Mouse (Mus musculus) CH12.LX (cell line): ENCODE measurements around the gene Nod2. TPM values are rescaled to one million over a fixed set of nuclear protein-coding genes. Genes with fewer than 3 reads are reported as not detected.

Experiments
- DNase-seq: peaks from one replicate; pipeline ENCODE4 v3.0.0-alpha.2; 2013; ENCODE audit errors: extremely low read depth
- H3K27ac ChIP-seq: 2 replicates; pipeline ENCODE4 v1.5.1; 2012; ENCODE audit warnings: low read depth, mild to moderate bottlenecking, control low read depth, moderate library complexity; ENCODE audit not compliant: insufficient read depth
- H3K27me3 ChIP-seq: replicated peaks from 2 replicates; pipeline ENCODE3; 2012; ENCODE audit warnings: inconsistent platforms
- H3K36me3 ChIP-seq, 2 experiments: replicated peaks in 1 of 2; 2 replicates each; pipeline versions ENCODE3 to v1.6.1; 2012; ENCODE audit warnings: inconsistent platforms in 1 of 2, low read length in 1 of 2, mild to moderate bottlenecking in 1 of 2, mixed read lengths in 1 of 2, moderate library complexity in 1 of 2; ENCODE audit not compliant: control insufficient read depth in 1 of 2, insufficient read depth in 1 of 2
- H3K4me1 ChIP-seq, 2 experiments: 2 replicates each; pipeline ENCODE4 v1.6.1; 2012; ENCODE audit warnings: inconsistent platforms in 1 of 2, moderate library complexity in 1 of 2; ENCODE audit not compliant: insufficient read depth in 2 of 2, control insufficient read depth in 1 of 2
- H3K4me2 ChIP-seq: 2 replicates; pipeline ENCODE4 v1.6.1; 2012; ENCODE audit warnings: low read depth, mild to moderate bottlenecking, control low read depth; ENCODE audit not compliant: poor library complexity, insufficient read depth, severe bottlenecking
- H3K4me3 ChIP-seq, 3 experiments: fragments of 150-350 bp in 1 of 3; sonication (generic) in 1 of 3; replicated peaks in 1 of 3; 2 replicates each; pipeline versions ENCODE3 to v1.5.1; 2011 to 2012; ENCODE audit warnings: low read depth in 2 of 3, low read length in 2 of 3, mild to moderate bottlenecking in 2 of 3, moderate library complexity in 2 of 3, control low read depth in 1 of 3, improper control_type of control experiment in 1 of 3, inconsistent platforms in 1 of 3, mixed read lengths in 1 of 3; ENCODE audit not compliant: poor library complexity in 1 of 3
- H3K79me2 ChIP-seq: replicated peaks from 2 replicates; pipeline ENCODE4 v1.6.1; 2012; ENCODE audit warnings: mild to moderate bottlenecking, moderate library complexity; ENCODE audit not compliant: control insufficient read depth, poor library complexity, insufficient read depth, severe bottlenecking; ENCODE audit errors: extremely low read depth
- H3K9ac ChIP-seq: 2 replicates; pipeline ENCODE4 v1.6.1; 2012; ENCODE audit warnings: low read depth, mild to moderate bottlenecking, control low read depth, moderate library complexity; ENCODE audit not compliant: insufficient read depth
- H3K9me3 ChIP-seq: replicated peaks from 2 replicates; pipeline ENCODE3; 2012; ENCODE audit warnings: low read length, inconsistent platforms, mixed read lengths
- CHD2 ChIP-seq: IDR thresholded peaks from 2 replicates; pipeline ENCODE4 v1.6.1; 2011; ENCODE audit warnings: low read length, improper control_type of control experiment
- CTCF ChIP-seq, 2 experiments: IDR thresholded peaks in 1 of 2; conservative IDR thresholded peaks in 1 of 2; 2 replicates each; pipeline ENCODE4 v1.5.1; 2011 to 2012; ENCODE audit warnings: low read depth in 2 of 2, low read length in 2 of 2, improper control_type of control experiment in 1 of 2, inconsistent platforms in 1 of 2, mild to moderate bottlenecking in 1 of 2, moderate library complexity in 1 of 2
- EP300 ChIP-seq: IDR thresholded peaks from 2 replicates; pipeline ENCODE4 v1.6.1; 2011; ENCODE audit warnings: low read length, improper control_type of control experiment
- HCFC1 ChIP-seq: IDR thresholded peaks from 2 replicates; pipeline ENCODE4 v1.6.1; 2012; ENCODE audit warnings: low read depth, mild to moderate bottlenecking, inconsistent platforms, low read length, improper control_type of control experiment
- JUN ChIP-seq: IDR thresholded peaks from 2 replicates; pipeline ENCODE4 v1.6.1; 2011; ENCODE audit warnings: low read depth, mild to moderate bottlenecking, low read length, improper control_type of control experiment, moderate library complexity; ENCODE audit not compliant: insufficient read depth
- JUND ChIP-seq: conservative IDR thresholded peaks from 2 replicates; pipeline ENCODE4 v1.6.1; 2011; ENCODE audit warnings: low read depth, low read length, improper control_type of control experiment
- MAZ ChIP-seq: IDR thresholded peaks from 2 replicates; pipeline ENCODE4 v1.6.1; 2012; ENCODE audit warnings: low read depth, mild to moderate bottlenecking, inconsistent platforms, low read length, improper control_type of control experiment, moderate library complexity
- MYC ChIP-seq: IDR thresholded peaks from 2 replicates; pipeline ENCODE4 v1.6.1; 2011; ENCODE audit warnings: low read depth, mild to moderate bottlenecking, improper control_type of control experiment, low read length
- POLR2A ChIP-seq: IDR thresholded peaks from 2 replicates; pipeline ENCODE4 v1.6.1; 2011; ENCODE audit warnings: low read depth, mild to moderate bottlenecking, improper control_type of control experiment, low read length
- SIN3A ChIP-seq: IDR thresholded peaks from 2 replicates; pipeline ENCODE4 v1.6.1; 2012; ENCODE audit warnings: low read length, improper control_type of control experiment, inconsistent platforms
- TCF12 ChIP-seq: IDR thresholded peaks from 2 replicates; pipeline ENCODE4 v1.6.1; 2014; ENCODE audit warnings: low read depth, mild to moderate bottlenecking, inconsistent platforms, low read length, improper control_type of control experiment
- dilution Hi-C: fragments of 300-500 bp; cut with MboI; formaldehyde crosslinking; loops from 2 replicates; pipeline ENCODE4 v1.14.3; 2020; ENCODE audit warnings: low sequenced_read_pairs; ENCODE audit not compliant: extremely low pct_unique_long_range_greater_than_20kb, extremely low pct_ligation_motif_present
- in situ Hi-C: fragments of 300-500 bp; cut with MboI; formaldehyde crosslinking; loops from 3 replicates; pipeline ENCODE4 v1.14.3; 2019; ENCODE audit warnings: low sequenced_read_pairs, low pct_ligation_motif_present, low pct_unique_long_range_greater_than_20kb, mixed read lengths
- polyA plus RNA-seq: library from polyadenylated mRNA; unstranded; fragments of >175 nt; gene quantifications from 2 replicates; pipeline ENCODE4 v1.2.1, GENCODE M21; 2012; ENCODE audit warnings: low read depth; ENCODE audit not compliant: insufficient read length
- total RNA-seq, 2 experiments: library from RNA; depleted of rRNA; stranded (reverse); fragments of 300-350 nt in 1 of 2; fragments of >200 nt in 1 of 2; gene quantifications; 2 replicates each; pipeline ENCODE4 v1.2.3; 2012 to 2014

The Nod2 gene
- total and polyA plus RNA-seq, 3 experiments = 4.3 to 10.9 (median 7.5) TPM

GRCm38 (mm10) chr8:88691961-88692360 lies 44.8 kb downstream of the Nod2 start:
- dilution Hi-C loops = no loop called here
- Histone ChIP-seq H3K27me3 (no peaks in the 10 kb centered on the region), H3K4me1 (peaks cover 6 to 41% of the 10 kb centered on the region in 2 experiments), H3K9ac (no peak overlapping the region), H3K4me3 (no peak overlapping the region), H3K27ac (no peak overlapping the region), H3K36me3 (peaks cover 9 to 25% of the 10 kb centered on the region in 2 experiments), H3K79me2 (no peaks in the 10 kb centered on the region), H3K9me3 (no peaks in the 10 kb centered on the region), H3K4me2 (peak overlapping the region; percentile 47)
- in situ Hi-C loops = loop anchor here (5.0 kb wide), 1 partner anchor 55 kb away; the partner anchor contains the start of gene Snx20
- TF ChIP-seq CHD2 = peak; percentile 23; the same call in 1 of the 2 replicates
- TF ChIP-seq CTCF (conservative IDR thresholded peaks at IDR 0.05 in 1 of 2, IDR thresholded peaks at IDR 0.05 in 1 of 2; ENCODE audit: low read depth in 2 of 2, low read length in 2 of 2) = no peak
- TF ChIP-seq JUND = no peak
- no peak for DNase-seq

- no peak overlapping the region for H3K27ac ChIP-seq
- no peaks in the 10 kb centered on the region for H3K27me3 ChIP-seq
- no peak for DNase-seq
- no peaks in the 10 kb centered on the region for H3K9me3 ChIP-seq
- in situ Hi-C loops = loop anchor here (5.0 kb wide), 1 partner anchor 56 kb away; the partner anchor contains the start of gene Snx20
- H3K9ac ChIP-seq = no peak overlapping the region
- TF ChIP-seq SIN3A = no peak
- peaks cover 6 to 39% of the 10 kb centered on the region in 2 experiments for H3K4me1 ChIP-seq
- H3K4me3 ChIP-seq = no peak overlapping the region
- peaks cover 5 to 19% of the 10 kb centered on the region in 2 experiments for H3K36me3 ChIP-seq
- peaks cover 3% of the 10 kb centered on the region for H3K79me2 ChIP-seq
- no peak overlapping the region for H3K4me2 ChIP-seq
- dilution Hi-C loops = no loop called here
These were observed 45.8 kb downstream of the Nod2 start for GRCm38 (mm10) chr8:88692866-88693265.

GRCm38 (mm10) chr8:88693376-88693775 lies 46.3 kb downstream of the Nod2 start:
- Histone ChIP-seq H3K27ac (no peak overlapping the region), H3K4me3 (no peak overlapping the region), H3K9me3 (no peaks in the 10 kb centered on the region), H3K4me1 (peaks cover 6 to 41% of the 10 kb centered on the region in 2 experiments), H3K9ac (no peak overlapping the region), H3K4me2 (no peak overlapping the region), H3K79me2 (peaks cover 6% of the 10 kb centered on the region), H3K36me3 (peaks cover 5 to 17% of the 10 kb centered on the region in 2 experiments), H3K27me3 (no peaks in the 10 kb centered on the region)
- TF ChIP-seq POLR2A (no peak), TCF12 (no peak), HCFC1 (no peak), EP300 (no peak), JUN (no peak), MAZ (no peak), MYC (no peak)
- DNase-seq = no peak
- in situ Hi-C loops (loop anchor here (5.0 kb wide), 1 partner anchor 56 kb away; the partner anchor contains the start of gene Snx20), dilution Hi-C loops (no loop called here)
